Mouse (Mus musculus): ENCODE results near the gene Ddc. TPM values are rescaled to one million over a fixed set of nuclear protein-coding genes. Genes with fewer than 3 reads are reported as not detected.
A peak's percentile ranks its signal among the peaks of the same experiment; 100 is the strongest.

Gene Ddc
- polyA plus RNA-seq, 1 experiment from 2014 or later = 11.9 TPM

DNA sequence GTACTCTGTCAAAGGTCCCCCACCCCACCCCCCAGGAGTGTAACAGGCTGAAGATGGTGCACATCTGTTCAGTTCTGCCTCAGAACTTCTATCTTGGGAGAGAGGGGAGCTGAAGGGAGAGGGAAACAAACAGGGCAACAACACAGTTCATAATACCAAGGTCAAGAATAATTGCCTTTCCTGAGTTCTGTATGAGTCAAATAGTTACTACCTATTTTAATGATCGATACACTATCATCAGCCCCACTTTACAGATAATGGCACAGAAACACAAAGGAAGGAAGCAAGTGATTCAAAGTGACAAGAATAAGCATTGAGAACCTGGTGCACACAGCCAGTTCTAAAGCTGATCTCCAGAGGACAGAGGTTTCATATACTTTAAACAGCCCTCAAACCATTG is 40.6 kb upstream of the Ddc start:
- Histone ChIP-seq H3K4me1 (ENCODE audit: control insufficient read depth, insufficient read depth, low read depth, low read length) (no peaks in the 10 kb centered on the region), H3K4me2 (ENCODE audit: low read length) (no peak overlapping the region), H3K4me3 (ENCODE audit: low read length) (no peak overlapping the region), H3K27ac (ENCODE audit: low read depth, low read length) (no peak overlapping the region), H3K27me3 (replicated peaks; ENCODE audit: control insufficient read depth, insufficient read depth, low read length) (no peaks in the 10 kb centered on the region), H3K36me3 (ENCODE audit: control insufficient read depth, insufficient read depth, low read length) (no peaks in the 10 kb centered on the region), H3K9ac (ENCODE audit: low read depth, low read length) (no peak overlapping the region), H3K9me3 (ENCODE audit: control insufficient read depth, low read length) (no peaks in the 10 kb centered on the region)
- no peak for ATAC-seq
- 96% methylated on average over 1 of the region's 1 CpGs for WGBS

GRCm38 (mm10) chr11:11937340-11938030 is 39.5 kb upstream of the Ddc start:
- WGBS = 87% methylated on average over 10 of the region's 10 CpGs

DNA sequence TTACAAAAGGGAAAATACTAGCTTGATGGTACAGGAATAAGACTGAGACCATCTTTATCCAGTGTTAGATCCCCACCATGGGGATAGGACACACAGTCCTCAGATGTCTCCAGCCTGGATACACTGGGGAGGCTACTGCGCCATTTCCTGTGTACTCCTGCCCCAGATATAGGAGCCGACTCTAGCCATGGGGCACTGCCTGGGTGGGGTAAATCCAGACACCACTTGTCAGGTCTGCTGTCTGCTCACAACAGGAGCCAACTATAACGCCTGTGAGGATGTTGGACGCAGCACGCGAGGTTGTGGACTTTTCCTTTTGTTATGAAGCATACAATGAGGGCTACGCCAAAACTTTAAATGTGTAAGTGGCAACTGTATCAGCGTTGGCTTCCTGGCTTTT is 36.9 kb upstream of the Ddc start:
- H3K27ac ChIP-seq (ENCODE audit: low read depth, low read length) = no peak overlapping the region
- ATAC-seq = no peak
- no peak overlapping the region for H3K4me3 ChIP-seq (ENCODE audit: low read length)
- no peaks in the 10 kb centered on the region for H3K9me3 ChIP-seq (ENCODE audit: control insufficient read depth, low read length)
- no peaks in the 10 kb centered on the region for H3K4me1 ChIP-seq (ENCODE audit: control insufficient read depth, insufficient read depth, low read depth, low read length)
- no peaks in the 10 kb centered on the region for H3K27me3 ChIP-seq (replicated peaks; ENCODE audit: control insufficient read depth, insufficient read depth, low read length)
- peaks cover 3% of the 10 kb centered on the region; the same call in 1 of the 2 replicates for H3K36me3 ChIP-seq (ENCODE audit: control insufficient read depth, insufficient read depth, low read length)
- H3K4me2 ChIP-seq (ENCODE audit: low read length) = no peak overlapping the region
- H3K9ac ChIP-seq (ENCODE audit: low read depth, low read length) = no peak overlapping the region
- 83% methylated on average over 8 of the region's 8 CpGs for WGBS

More at GRCm38 (mm10) chr11:11937340-11938030, 39.5 kb upstream of the Ddc start:
- H3K4me3 ChIP-seq (ENCODE audit: low read length) = no peak overlapping the region
- no peak overlapping the region for H3K4me2 ChIP-seq (ENCODE audit: low read length)
- peaks cover 3% of the 10 kb centered on the region; the same call in 1 of the 2 replicates for H3K36me3 ChIP-seq (ENCODE audit: control insufficient read depth, insufficient read depth, low read length)
- H3K9ac ChIP-seq (ENCODE audit: low read depth, low read length) = no peak overlapping the region
- H3K27ac ChIP-seq (ENCODE audit: low read depth, low read length) = no peak overlapping the region
- no peaks in the 10 kb centered on the region for H3K27me3 ChIP-seq (replicated peaks; ENCODE audit: control insufficient read depth, insufficient read depth, low read length)
- no peak for ATAC-seq
- H3K4me1 ChIP-seq (ENCODE audit: control insufficient read depth, insufficient read depth, low read depth, low read length) = no peaks in the 10 kb centered on the region
- H3K9me3 ChIP-seq (ENCODE audit: control insufficient read depth, low read length) = no peaks in the 10 kb centered on the region

DNA sequence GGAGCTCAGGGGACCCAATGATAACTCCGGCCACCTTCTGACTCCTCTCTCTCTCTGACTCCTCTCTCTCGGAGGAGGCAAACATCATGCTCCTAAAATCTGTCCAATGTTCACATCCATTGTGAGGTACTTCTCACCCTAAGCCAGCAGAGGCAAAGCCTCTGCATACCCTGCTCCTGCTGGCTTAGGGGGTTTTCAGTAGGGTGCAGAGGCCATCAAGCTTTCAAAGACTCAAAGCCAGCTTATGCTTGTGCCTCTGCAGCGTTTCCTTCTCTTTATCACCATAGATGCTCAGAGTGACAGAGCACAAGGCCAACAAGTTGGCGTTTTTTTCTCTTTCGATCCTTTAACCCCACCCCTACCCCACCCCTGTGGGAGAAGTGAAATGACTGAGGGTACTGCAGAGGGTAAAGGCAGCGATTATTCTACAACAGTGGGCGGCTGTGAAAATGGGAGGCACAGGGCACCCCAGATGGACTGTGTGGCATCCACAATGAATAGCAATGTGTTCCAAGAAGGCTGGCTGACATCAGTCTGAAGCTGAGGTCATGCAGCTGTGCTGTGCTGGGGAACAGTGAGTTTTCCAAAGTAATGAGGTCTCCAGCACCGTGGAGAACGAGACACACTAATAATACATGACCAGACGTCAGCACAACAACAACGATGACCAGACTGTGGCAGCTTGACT is 34.3 kb upstream of the Ddc start:
- Histone ChIP-seq H3K4me1 (ENCODE audit: control insufficient read depth, insufficient read depth, low read depth, low read length) (no peaks in the 10 kb centered on the region), H3K9ac (ENCODE audit: low read depth, low read length) (no peak overlapping the region), H3K36me3 (ENCODE audit: control insufficient read depth, insufficient read depth, low read length) (peaks cover 3% of the 10 kb centered on the region; the same call in 1 of the 2 replicates), H3K27ac (ENCODE audit: low read depth, low read length) (no peak overlapping the region), H3K4me2 (ENCODE audit: low read length) (no peak overlapping the region), H3K4me3 (ENCODE audit: low read length) (no peak overlapping the region), H3K27me3 (replicated peaks; ENCODE audit: control insufficient read depth, insufficient read depth, low read length) (no peaks in the 10 kb centered on the region), H3K9me3 (ENCODE audit: control insufficient read depth, low read length) (no peaks in the 10 kb centered on the region)
- 51% methylated on average over 11 of the region's 11 CpGs for WGBS
- peak; percentile 56; the same call in 1 of the 2 replicates for ATAC-seq

DNA sequence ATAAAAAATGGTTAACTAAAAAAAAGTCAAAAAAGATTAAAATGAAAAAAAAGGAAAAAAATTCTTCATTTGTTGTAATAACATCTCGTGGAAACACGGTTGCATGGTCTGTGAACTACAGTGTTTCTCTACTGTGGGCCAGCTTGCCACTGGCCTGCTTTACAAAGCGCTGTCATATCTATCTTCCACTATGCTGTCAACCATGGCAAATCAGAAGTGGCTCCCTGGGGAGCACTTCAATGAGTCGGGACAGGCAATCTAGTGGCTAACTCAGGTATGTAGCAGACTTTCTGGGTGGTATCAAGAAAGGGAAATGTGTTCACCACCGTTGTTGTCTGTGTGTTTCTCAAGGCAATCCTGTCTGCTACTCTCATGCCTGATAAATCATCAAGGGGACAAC is 33.7 kb upstream of the Ddc start:
- H3K27ac ChIP-seq (ENCODE audit: low read depth, low read length) = no peak overlapping the region
- H3K4me1 ChIP-seq (ENCODE audit: control insufficient read depth, insufficient read depth, low read depth, low read length) = no peaks in the 10 kb centered on the region
- no peaks in the 10 kb centered on the region for H3K9me3 ChIP-seq (ENCODE audit: control insufficient read depth, low read length)
- 51% methylated on average over 5 of the region's 5 CpGs for WGBS
- no peak overlapping the region for H3K9ac ChIP-seq (ENCODE audit: low read depth, low read length)
- H3K4me2 ChIP-seq (ENCODE audit: low read length) = no peak overlapping the region
- peaks cover 3% of the 10 kb centered on the region; the same call in 1 of the 2 replicates for H3K36me3 ChIP-seq (ENCODE audit: control insufficient read depth, insufficient read depth, low read length)
- no peaks in the 10 kb centered on the region for H3K27me3 ChIP-seq (replicated peaks; ENCODE audit: control insufficient read depth, insufficient read depth, low read length)
- no peak for ATAC-seq
- no peak overlapping the region for H3K4me3 ChIP-seq (ENCODE audit: low read length)

DNA sequence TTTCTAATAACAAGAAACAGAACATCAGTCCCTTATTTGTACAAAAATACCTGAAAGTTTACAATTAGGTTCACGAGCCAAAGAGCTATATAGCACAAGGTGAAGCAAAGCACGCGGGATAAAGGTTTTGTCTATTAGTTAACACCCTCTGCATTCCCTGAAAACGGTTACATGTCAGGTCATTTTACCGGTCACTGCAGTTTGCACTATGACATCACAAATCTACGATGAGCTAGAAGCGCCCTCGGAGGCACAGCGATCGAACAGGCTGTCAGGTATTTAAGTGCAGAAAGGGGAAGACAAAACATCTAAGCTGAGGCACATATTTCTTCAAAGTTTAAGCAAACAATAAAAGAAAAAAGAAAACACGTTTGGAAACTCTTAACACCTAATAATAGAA is 32.6 kb upstream of the Ddc start:
- Histone ChIP-seq H3K4me2 (ENCODE audit: low read length) (no peak overlapping the region), H3K27ac (ENCODE audit: low read depth, low read length) (no peak overlapping the region), H3K9me3 (ENCODE audit: control insufficient read depth, low read length) (no peaks in the 10 kb centered on the region), H3K36me3 (ENCODE audit: control insufficient read depth, insufficient read depth, low read length) (peaks cover 3% of the 10 kb centered on the region; the same call in 1 of the 2 replicates), H3K4me1 (ENCODE audit: control insufficient read depth, insufficient read depth, low read depth, low read length) (no peaks in the 10 kb centered on the region), H3K9ac (ENCODE audit: low read depth, low read length) (no peak overlapping the region), H3K27me3 (replicated peaks; ENCODE audit: control insufficient read depth, insufficient read depth, low read length) (no peaks in the 10 kb centered on the region), H3K4me3 (ENCODE audit: low read length) (no peak overlapping the region)
- WGBS = 88% methylated on average over 11 of the region's 11 CpGs
- no peak for ATAC-seq

DNA sequence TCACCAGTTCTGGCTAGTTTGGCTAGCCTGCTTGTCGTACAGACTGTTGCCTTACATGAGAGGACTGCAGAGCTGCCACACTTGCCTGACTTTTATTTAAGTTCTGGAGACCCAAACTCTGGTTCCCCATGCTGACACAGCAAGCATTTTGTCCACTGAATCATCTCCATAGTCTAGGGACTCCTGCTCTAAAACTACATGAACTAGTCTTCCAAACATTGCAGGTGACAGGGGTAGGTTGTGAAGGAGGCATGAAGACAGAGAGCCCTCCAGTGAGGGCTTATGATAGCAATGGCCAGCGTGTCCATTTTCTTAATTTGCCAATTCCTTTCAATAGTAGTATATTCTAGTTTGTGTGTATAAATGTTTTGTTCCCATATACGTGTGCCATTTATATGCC is 31.1 kb upstream of the Ddc start:
- no peak overlapping the region for H3K9ac ChIP-seq (ENCODE audit: low read depth, low read length)
- no peak overlapping the region for H3K27ac ChIP-seq (ENCODE audit: low read depth, low read length)
- ATAC-seq = no peak
- no peaks in the 10 kb centered on the region for H3K9me3 ChIP-seq (ENCODE audit: control insufficient read depth, low read length)
- H3K27me3 ChIP-seq (replicated peaks; ENCODE audit: control insufficient read depth, insufficient read depth, low read length) = no peaks in the 10 kb centered on the region
- no peak overlapping the region for H3K4me2 ChIP-seq (ENCODE audit: low read length)
- H3K4me3 ChIP-seq (ENCODE audit: low read length) = no peak overlapping the region
- peaks cover 3% of the 10 kb centered on the region; the same call in 1 of the 2 replicates for H3K36me3 ChIP-seq (ENCODE audit: control insufficient read depth, insufficient read depth, low read length)
- WGBS = 93% methylated on average over 3 of the region's 3 CpGs
- H3K4me1 ChIP-seq (ENCODE audit: control insufficient read depth, insufficient read depth, low read depth, low read length) = no peaks in the 10 kb centered on the region

- H3K4me2 ChIP-seq (ENCODE audit: low read length) = no peak overlapping the region
- ATAC-seq = no peak
These were observed 30.6 kb upstream of the Ddc start for GRCm38 (mm10) chr11:11928586-11928985.

GRCm38 (mm10) chr11:11923900-11924299 is 26.0 kb upstream of the Ddc start:
- Histone ChIP-seq H3K9me3 (ENCODE audit: control insufficient read depth, low read length) (no peaks in the 10 kb centered on the region), H3K4me2 (ENCODE audit: low read length) (no peak overlapping the region), H3K9ac (ENCODE audit: low read depth, low read length) (no peak overlapping the region), H3K27me3 (replicated peaks; ENCODE audit: control insufficient read depth, insufficient read depth, low read length) (no peaks in the 10 kb centered on the region), H3K4me3 (ENCODE audit: low read length) (no peak overlapping the region), H3K27ac (ENCODE audit: low read depth, low read length) (no peak overlapping the region), H3K36me3 (ENCODE audit: control insufficient read depth, insufficient read depth, low read length) (no peaks in the 10 kb centered on the region), H3K4me1 (ENCODE audit: control insufficient read depth, insufficient read depth, low read depth, low read length) (no peaks in the 10 kb centered on the region)
- no peak for ATAC-seq
- WGBS = 23% methylated on average over 3 of the region's 3 CpGs

More at GRCm38 (mm10) chr11:11928586-11928985, 30.6 kb upstream of the Ddc start:
- Histone ChIP-seq H3K36me3 (ENCODE audit: control insufficient read depth, insufficient read depth, low read length) (peaks cover 3% of the 10 kb centered on the region; the same call in 1 of the 2 replicates), H3K4me3 (ENCODE audit: low read length) (no peak overlapping the region), H3K4me1 (ENCODE audit: control insufficient read depth, insufficient read depth, low read depth, low read length) (no peaks in the 10 kb centered on the region), H3K27ac (ENCODE audit: low read depth, low read length) (no peak overlapping the region), H3K9me3 (ENCODE audit: control insufficient read depth, low read length) (no peaks in the 10 kb centered on the region), H3K9ac (ENCODE audit: low read depth, low read length) (no peak overlapping the region), H3K27me3 (replicated peaks; ENCODE audit: control insufficient read depth, insufficient read depth, low read length) (no peaks in the 10 kb centered on the region)
- WGBS = 86% methylated on average over 2 of the region's 2 CpGs

All from hindbrain, embryonic 16.5 days (tissue).